12 mouse cellular contexts compared by ENCODE assay signal in the genomic region with DNA sequence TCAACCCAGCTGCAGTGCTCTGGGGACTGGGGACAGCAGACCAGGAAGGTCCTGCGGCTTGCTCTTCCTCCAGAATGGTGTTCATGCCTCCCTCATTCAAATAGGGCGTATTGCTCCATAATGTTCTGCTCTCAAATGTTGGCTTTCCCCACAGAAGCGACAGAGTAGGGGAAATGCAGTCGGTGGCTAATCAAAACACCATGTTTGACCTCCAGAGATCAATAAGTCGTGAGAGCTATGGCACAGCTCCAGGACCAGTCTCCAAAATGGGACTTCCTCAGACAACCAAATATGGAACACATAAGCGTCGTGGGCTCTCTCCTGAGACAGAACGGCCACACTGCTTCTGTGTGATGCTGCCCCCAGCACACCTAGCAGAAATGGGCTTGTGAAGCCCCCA. TPM values are rescaled to one million over a fixed set of nuclear protein-coding genes. Genes with fewer than 3 reads are reported as not detected.
A peak's percentile ranks its signal among the peaks of the same experiment; 100 is the strongest.
DNase-seq lines count a peak whose midpoint lies in the region; ATAC-seq and TF ChIP-seq lines count a peak whose summit lies in the region.
"Had no signal": no experiment of that assay in that cellular context is flagged by ENCODE, and none has a peak within 500 bp of the region (broad histone marks: within the 10 kb centered on the region; RNA-seq: fewer than 3 reads in every experiment).

No protein-coding gene starts in this region.

- H3K4me2 ChIP-seq in hindbrain, embryonic 14.5 days (replicated peaks) = no peak overlapping the region

- no peak for ATAC-seq in hindbrain, embryonic 14.5 days (ENCODE audit: low FRiP score)
- no peak for ATAC-seq in G1E (ENCODE audit: extremely low read depth, insufficient number of reproducible peaks, low FRiP score, poor library complexity, severe bottlenecking)

- H3K4me3 ChIP-seq in hindbrain, embryonic 10.5 days = no peak overlapping the region
- H3K4me3 ChIP-seq in hindbrain, embryonic 14.5 days (replicated peaks; ENCODE audit: low read length) = no peak overlapping the region
- peak overlapping the region; percentile 57; the same call in 1 of the 2 replicates for H3K4me3 ChIP-seq in G1E (ENCODE audit: low read depth, low read length)
- H3K4me3 ChIP-seq in embryonic fibroblast, embryonic 13.5 days (ENCODE audit: insufficient read depth, low read length) = no peak overlapping the region

- H3K36me3 ChIP-seq in hindbrain, embryonic 10.5 days = peaks cover 22% of the 10 kb centered on the region
- H3K36me3 ChIP-seq in hindbrain, embryonic 14.5 days (replicated peaks; ENCODE audit: control insufficient read depth, insufficient read depth) = no peaks in the 10 kb centered on the region
- H3K36me3 ChIP-seq in G1E (replicated peaks) = peaks cover 71% of the 10 kb centered on the region

- H3K27ac ChIP-seq in hindbrain, embryonic 10.5 days = peak overlapping the region; percentile 57; the same call in 1 of the 2 replicates
- H3K27ac ChIP-seq in hindbrain, embryonic 14.5 days = no peak overlapping the region
- peak overlapping the region; percentile 92 for H3K27ac ChIP-seq in embryonic fibroblast, embryonic 13.5 days (ENCODE audit: insufficient read depth, low read length)

- H3K4me1 ChIP-seq in hindbrain, embryonic 10.5 days (replicated peaks) = peaks cover 75% of the 10 kb centered on the region
- peaks cover 24% of the 10 kb centered on the region for H3K4me1 ChIP-seq in hindbrain, embryonic 14.5 days (replicated peaks; ENCODE audit: control insufficient read depth, insufficient read depth, low read length)
- peaks cover 97% of the 10 kb centered on the region for H3K4me1 ChIP-seq in G1E (ENCODE audit: insufficient read depth, low read depth, low read length)
- H3K4me1 ChIP-seq in embryonic fibroblast, embryonic 13.5 days (ENCODE audit: control insufficient read depth, insufficient read depth, low read length) = peaks cover 23% of the 10 kb centered on the region

- no peak for TF ChIP-seq POLR2A in embryonic fibroblast, embryonic 13.5 days (IDR thresholded peaks at IDR 0.05; ENCODE audit: low read depth, low read length)

- H3K27me3 ChIP-seq in hindbrain, embryonic 10.5 days (ENCODE audit: insufficient read depth, poor library complexity, severe bottlenecking) = no peaks in the 10 kb centered on the region
- no peaks in the 10 kb centered on the region for H3K27me3 ChIP-seq in hindbrain, embryonic 14.5 days (ENCODE audit: control insufficient read depth, insufficient read depth, low read length)
- H3K27me3 ChIP-seq in G1E (ENCODE audit: insufficient read depth, low read length) = no peaks in the 10 kb centered on the region

- WGBS in hindbrain, embryonic 10.5 days = 52% methylated on average over 8 of the region's 8 CpGs
- WGBS in hindbrain, embryonic 14.5 days = 58% methylated on average over 8 of the region's 8 CpGs

- no peak overlapping the region for H3K9ac ChIP-seq in hindbrain, embryonic 14.5 days

- no peak for DNase-seq in hindbrain, embryonic 10.5 days (ENCODE audit: low spot score)
- no peak for DNase-seq in hindbrain, embryonic 14.5 days (ENCODE audit: low spot score)
- no peak for DNase-seq in G1E (ENCODE audit: low spot score)
- peak; percentile 55 for DNase-seq in lung, postnatal 14 days
- DNase-seq in left cerebral cortex, adult 8-10 months (ENCODE audit: low spot score in 2 of 2) = no peak
- no peak for DNase-seq in right cerebral cortex, postnatal 36 days (ENCODE audit: low spot score in 2 of 2)
- no peak for DNase-seq in cerebellum, adult 18-20 months
- DNase-seq: adrenal gland, adult 8-10 months; cerebellum, adult 9-11 months; kidney, adult 9 months; midbrain, embryonic 14.5 days had no signal

- no peaks in the 10 kb centered on the region for H3K9me3 ChIP-seq in hindbrain, embryonic 10.5 days
- H3K9me3 ChIP-seq in hindbrain, embryonic 14.5 days (ENCODE audit: control insufficient read depth, low read length) = no peaks in the 10 kb centered on the region
- no peaks in the 10 kb centered on the region for H3K9me3 ChIP-seq in G1E (replicated peaks)

- no peak for TF ChIP-seq CTCF in G1E (IDR thresholded peaks at IDR 0.05; ENCODE audit: low read depth, low read length)
- no peak for TF ChIP-seq CTCF in embryonic fibroblast, embryonic 13.5 days (IDR thresholded peaks at IDR 0.05; ENCODE audit: borderline replicate concordance, insufficient read depth, low read length)

RNA-seq across cellular contexts. Expression of a gene that starts 13.3 kb away (rescaled TPM):
- 113 and 125 TPM in 2 replicates for polyA plus RNA-seq in hindbrain, embryonic 10.5 days (2016; fragmentation: Nextera tagmentation; extraction: Ambion mirVana)
- 48.8 and 49.6 TPM in 2 replicates for polyA plus RNA-seq in hindbrain, embryonic 14.5 days (2014; fragmentation: Nextera tagmentation; extraction: Ambion mirVana)
- total RNA-seq in G1E (2014; fragmentation: Nextera tagmentation) (465 and 522 TPM in 2 replicates), G1E (2017) (182 and 249 TPM in 2 replicates)
- polyA plus RNA-seq in G1E (2012) = 555 and 575 TPM in 2 replicates
- 132 and 164 TPM in 2 replicates for polyA plus RNA-seq in embryonic fibroblast, embryonic 13.5 days (2011; ENCODE audit: insufficient read length, low read depth, missing spikeins)
- total RNA-seq in left cerebral cortex, adult 8-10 months (2022) = 10 to 100 TPM; 25.8 to 33.4 (median 29.2) TPM

RNA-seq across cellular contexts. Expression of a gene that starts 36.3 kb away (rescaled TPM):
- polyA plus RNA-seq in hindbrain, embryonic 10.5 days (2016; fragmentation: Nextera tagmentation; extraction: Ambion mirVana) = 76.3 and 78.3 TPM in 2 replicates
- 67.8 and 72.0 TPM in 2 replicates for polyA plus RNA-seq in hindbrain, embryonic 14.5 days (2014; fragmentation: Nextera tagmentation; extraction: Ambion mirVana)
- 66.0 and 68.2 TPM in 2 replicates for total RNA-seq in G1E (2014; fragmentation: Nextera tagmentation)
- total RNA-seq in G1E (2017) = 104 and 121 TPM in 2 replicates
- polyA plus RNA-seq in G1E (2012) = 10.8 and 12.8 TPM in 2 replicates
- polyA plus RNA-seq in embryonic fibroblast, embryonic 13.5 days (2011; ENCODE audit: insufficient read length, low read depth, missing spikeins) = 81.7 and 105 TPM in 2 replicates
- 10 to 100 TPM; 50.9 to 56.1 (median 53.0) TPM for total RNA-seq in left cerebral cortex, adult 8-10 months (2022)
